Mouse (Mus musculus) intestine, embryonic 15.5 days (tissue): Measurements from ENCODE around the gene Nfxl1. TPM values are rescaled to one million over a fixed set of nuclear protein-coding genes. Genes with fewer than 3 reads are reported as not detected.
"Not testable (repeated sequence)": the region's sequence is repeated elsewhere in the genome, so short reads cannot be mapped to it uniquely, and the experiment has no call there.

Experiments
- ATAC-seq: fragments of 200-750 bp; cut with Nextera tagmentation; 2 replicates; pipeline ENCODE4 v1.8.0; 2017; ENCODE audit warnings: moderate TSS enrichment, moderate library complexity
- H3K27ac ChIP-seq: fragments of 300-500 bp; sonication (generic); 2 replicates; pipeline ENCODE4 v1.5.1; 2015; ENCODE audit warnings: mild to moderate bottlenecking, inconsistent platforms
- H3K27me3 ChIP-seq: fragments of 300-500 bp; sonication (generic); replicated peaks from 2 replicates; pipeline ENCODE4 v1.6.1; 2015; ENCODE audit warnings: inconsistent platforms
- H3K36me3 ChIP-seq: fragments of 300-500 bp; sonication (generic); 2 replicates; pipeline ENCODE4 v1.6.1; 2015; ENCODE audit warnings: inconsistent platforms
- H3K4me1 ChIP-seq: fragments of 300-500 bp; sonication (generic); replicated peaks from 2 replicates; pipeline ENCODE4 v1.6.1; 2015; ENCODE audit warnings: inconsistent platforms
- H3K4me2 ChIP-seq: fragments of 300-500 bp; sonication (generic); replicated peaks from 2 replicates; pipeline ENCODE4 v1.6.1; 2015; ENCODE audit warnings: mild to moderate bottlenecking, inconsistent platforms
- H3K4me3 ChIP-seq: fragments of 300-500 bp; sonication (generic); replicated peaks from 2 replicates; pipeline ENCODE4 v1.5.1; 2015; ENCODE audit warnings: inconsistent platforms
- H3K9ac ChIP-seq: fragments of 300-500 bp; sonication (generic); 2 replicates; pipeline ENCODE4 v1.6.1; 2015; ENCODE audit warnings: inconsistent platforms
- H3K9me3 ChIP-seq: fragments of 300-500 bp; sonication (generic); 2 replicates; pipeline ENCODE4 v1.6.1; 2016; ENCODE audit warnings: inconsistent platforms
- WGBS: fragments of 180-500 bp; shearing (Covaris S2); methylation state at CpG from one replicate; pipeline ENCODE4 v1.1.7; 2015; 5-methylcytosine and 5-hydroxymethylcytosine counted together
- polyA plus RNA-seq: library from polyadenylated mRNA; unstranded; fragments of >200 nt; fragmentation: Nextera tagmentation; extraction: Ambion mirVana; gene quantifications from 2 replicates; pipeline ENCODE4 v1.2.1, GENCODE M21; 2015

Gene Nfxl1
- 14.0 and 14.7 TPM in 2 replicates for polyA plus RNA-seq

DNA sequence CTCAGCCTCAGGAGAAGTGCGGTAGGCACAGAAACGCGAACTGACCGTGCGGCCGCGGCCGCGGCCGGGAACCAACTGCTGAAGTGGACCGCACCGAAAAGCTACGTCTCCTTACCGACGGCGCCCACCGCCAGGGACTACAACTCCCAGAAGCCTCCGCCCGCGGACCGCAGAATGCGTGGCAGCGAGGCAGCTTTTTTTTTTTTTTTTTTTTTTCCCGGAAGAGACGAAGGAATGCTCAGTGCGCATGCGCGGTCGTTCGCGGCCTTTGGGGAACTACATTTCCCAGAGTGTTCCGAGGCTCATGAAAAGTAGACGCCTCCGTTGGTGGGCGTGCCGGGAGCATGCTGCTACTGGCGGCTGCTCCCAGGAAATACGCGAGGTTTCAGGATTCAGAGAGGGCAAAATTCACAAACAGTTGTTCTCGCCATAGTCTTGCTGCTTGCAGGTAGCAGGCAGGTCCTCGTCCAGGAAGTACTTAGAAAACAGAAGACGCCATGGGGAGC is at the start of gene Nfxl1:
Nfxl1 (minus strand) TSS at position 141 of the 506 bp plus-strand sequence.
- Histone ChIP-seq H3K4me3 (peak within 1 kb of the TSS; percentile 82), H3K9me3 (0 out of 2 replicates have a peak, but pooled peaks cover 6% of the 10 kb centered on the region), H3K27ac (peak within 1 kb of the TSS; percentile 73; the same call in 1 of the 2 replicates), H3K27me3 (no peaks in the 10 kb centered on the region), H3K4me1 (no peaks in the 10 kb centered on the region; the same call in 1 of the 2 replicates), H3K4me2 (peak within 1 kb of the TSS; percentile 90), H3K36me3 (peaks cover 3% of the 10 kb centered on the region; the same call in 1 of the 2 replicates), H3K9ac (peak within 1 kb of the TSS; percentile 82)
- WGBS: 0% methylated on average over 42 of the region's 42 CpGs
- peak; percentile 97 for ATAC-seq

DNA sequence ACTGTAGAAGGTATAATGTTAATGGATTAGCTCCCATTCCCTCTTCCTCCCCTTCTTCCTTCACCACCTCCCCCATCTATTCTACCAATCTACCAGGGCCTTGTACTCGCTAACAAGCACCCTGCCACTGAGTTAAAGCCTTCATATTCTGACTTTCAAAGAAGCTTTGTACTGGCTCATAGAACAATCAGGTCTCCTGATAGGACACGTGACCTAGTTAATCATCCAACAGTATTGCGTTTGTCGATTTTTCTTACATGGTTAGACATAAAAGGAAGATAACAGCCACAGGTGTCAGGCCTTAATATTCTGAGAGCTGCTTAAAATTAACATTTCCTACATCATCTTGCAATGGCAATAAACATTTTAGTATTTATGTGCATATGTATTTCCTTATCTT is 43.7 kb upstream of the Nfxl1 start:
- H3K27me3 ChIP-seq: no peaks in the 10 kb centered on the region
- ATAC-seq: peak; percentile 68; the same call in 1 of the 2 replicates
- no peaks in the 10 kb centered on the region for H3K9me3 ChIP-seq
- no peaks in the 10 kb centered on the region for H3K36me3 ChIP-seq
- 77% methylated on average over 4 of the region's 4 CpGs for WGBS
- no peak overlapping the region for H3K4me2 ChIP-seq
- no peak overlapping the region for H3K4me3 ChIP-seq
- H3K9ac ChIP-seq: no peak overlapping the region
- no peaks in the 10 kb centered on the region for H3K4me1 ChIP-seq
- no peak overlapping the region for H3K27ac ChIP-seq

- peak; percentile 70 for ATAC-seq
- Histone ChIP-seq H3K9ac (no peak overlapping the region), H3K27ac (no peak overlapping the region), H3K27me3 (no peaks in the 10 kb centered on the region), H3K9me3 (no peaks in the 10 kb centered on the region), H3K36me3 (no peaks in the 10 kb centered on the region), H3K4me2 (no peak overlapping the region), H3K4me3 (no peak overlapping the region), H3K4me1 (no peaks in the 10 kb centered on the region)
- WGBS: 18% methylated on average over 5 of the region's 5 CpGs
These were observed 41.5 kb upstream of the Nfxl1 start for GRCm38 (mm10) chr5:72601006-72601405.

GRCm38 (mm10) chr5:72587192-72587681 is 27.8 kb upstream of the Nfxl1 start, which contains the start of gene Gm5868:
Gene Gm5868, minus strand, starts transcription at chr5:72587551.
- peak within 1 kb of the TSS; percentile 30 for H3K9ac ChIP-seq
- H3K4me2 ChIP-seq: peak within 1 kb of the TSS; percentile 79
- no peaks in the 10 kb centered on the region for H3K36me3 ChIP-seq
- H3K27ac ChIP-seq: no peak within 1 kb of the TSS
- peak; percentile 75 for ATAC-seq
- peak within 1 kb of the TSS; percentile 39 for H3K4me3 ChIP-seq
- H3K4me1 ChIP-seq: no peaks in the 10 kb centered on the region; the same call in 1 of the 2 replicates
- peaks cover 8% of the 10 kb centered on the region for H3K27me3 ChIP-seq
- H3K9me3 ChIP-seq: no peaks in the 10 kb centered on the region
- whole genome bisulfite sequencing: 5% methylated on average over 38 of the region's 38 CpGs

DNA sequence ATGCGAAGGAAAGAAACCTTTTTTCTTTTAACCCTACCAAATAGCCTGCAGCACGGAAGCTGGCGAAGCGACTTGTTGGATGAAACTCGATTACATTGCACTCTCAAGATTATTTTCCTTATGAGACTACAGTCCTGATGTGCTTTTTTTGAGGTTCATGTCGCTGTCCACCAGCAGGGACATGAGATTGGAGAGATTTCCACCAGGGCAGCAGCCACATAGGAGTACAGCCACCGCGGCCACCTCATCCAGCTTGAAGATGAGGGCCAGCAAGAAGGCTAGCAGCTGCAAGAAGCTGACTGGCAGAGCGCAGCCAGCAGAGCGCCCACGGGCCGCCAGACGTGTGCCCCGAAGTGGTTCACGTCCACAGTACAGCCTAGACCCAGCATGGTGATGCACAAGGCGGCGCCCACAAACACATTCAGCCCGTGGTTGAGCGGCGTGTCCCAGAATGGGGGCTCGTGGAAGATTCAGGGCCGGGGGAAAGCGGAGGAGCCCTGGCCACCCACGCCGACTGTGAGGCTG is 27.2 kb upstream of the Nfxl1 start:
- Histone ChIP-seq H3K9ac (peak overlapping the region; percentile 30; the same call in 1 of the 2 replicates), H3K4me2 (peak overlapping the region; percentile 79), H3K4me3 (peak overlapping the region; percentile 39)
- H3K27me3 ChIP-seq, H3K36me3 ChIP-seq, H3K4me1 ChIP-seq, H3K27ac ChIP-seq, H3K9me3 ChIP-seq: not testable (repeated sequence)
- WGBS: 43% methylated on average over 25 of the region's 25 CpGs
- peak; percentile 25; the same call in 1 of the 2 replicates for ATAC-seq

DNA sequence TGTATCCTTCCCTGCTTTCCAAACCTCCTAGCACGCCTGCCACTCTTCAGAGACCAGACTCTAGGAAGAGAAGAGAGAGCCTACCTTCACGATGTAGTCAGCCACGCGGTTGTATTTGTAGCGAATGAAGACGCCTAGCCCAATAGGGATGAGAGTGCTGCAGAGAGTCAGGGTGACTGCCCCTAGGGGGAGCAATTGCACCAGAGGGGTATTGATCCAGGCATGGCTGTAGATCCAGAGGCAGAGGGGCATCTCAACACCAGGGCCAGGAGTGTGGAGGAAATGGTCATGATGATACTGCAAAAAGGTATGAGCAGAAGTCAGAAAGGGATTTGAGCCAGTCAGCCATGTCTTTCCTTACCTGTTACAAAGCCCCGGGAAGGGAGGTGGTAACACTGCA is 26.6 kb upstream of the Nfxl1 start:
- not testable (repeated sequence) for H3K9ac ChIP-seq, ATAC-seq, H3K4me3 ChIP-seq, H3K36me3 ChIP-seq, H3K27me3 ChIP-seq, H3K4me1 ChIP-seq, H3K4me2 ChIP-seq, H3K27ac ChIP-seq, H3K9me3 ChIP-seq
- 50% methylated on average over 7 of the region's 7 CpGs for WGBS

GRCm38 (mm10) chr5:72580970-72581332 is 21.5 kb upstream of the Nfxl1 start, which contains the start of gene Zar1:
Gene Zar1, minus strand, starts transcription at chr5:72581254.
- H3K4me1 ChIP-seq, H3K9me3 ChIP-seq, H3K27ac ChIP-seq, H3K36me3 ChIP-seq, H3K27me3 ChIP-seq: not testable (repeated sequence)
- peak; percentile 62 for ATAC-seq
- 17% methylated on average over 14 of the region's 21 CpGs for WGBS
- H3K4me2 ChIP-seq: peak within 1 kb of the TSS; percentile 91
- H3K4me3 ChIP-seq: peak within 1 kb of the TSS; percentile 43
- H3K9ac ChIP-seq: peak within 1 kb of the TSS; percentile 42

GRCm38 (mm10) chr5:72580088-72580969 is 20.8 kb upstream of the Nfxl1 start:
- Histone ChIP-seq H3K4me2 (peak overlapping the region; percentile 91), H3K4me3 (peak overlapping the region; percentile 43), H3K9ac (peak overlapping the region; percentile 42)
- peak; percentile 79 for ATAC-seq
- not testable (repeated sequence) for H3K9me3 ChIP-seq, H3K4me1 ChIP-seq, H3K27ac ChIP-seq, H3K36me3 ChIP-seq, H3K27me3 ChIP-seq
- 9% methylated on average over 42 of the region's 73 CpGs for whole genome bisulfite sequencing

GRCm38 (mm10) chr5:72579599-72579998 is 20.1 kb upstream of the Nfxl1 start:
- not testable (repeated sequence) for ATAC-seq, H3K4me3 ChIP-seq, H3K4me2 ChIP-seq, H3K9me3 ChIP-seq, H3K27me3 ChIP-seq, H3K27ac ChIP-seq, H3K4me1 ChIP-seq, H3K36me3 ChIP-seq, H3K9ac ChIP-seq
- 53% methylated on average over 10 of the region's 10 CpGs for WGBS

- Histone ChIP-seq H3K9ac (no peak overlapping the region), H3K4me1 (no peaks in the 10 kb centered on the region), H3K9me3 (0 out of 2 replicates have a peak, but pooled peaks cover 6% of the 10 kb centered on the region), H3K27me3 (no peaks in the 10 kb centered on the region), H3K36me3 (no peaks in the 10 kb centered on the region), H3K4me2 (no peak overlapping the region), H3K4me3 (no peak overlapping the region), H3K27ac (no peak overlapping the region)
- ATAC-seq: no peak
- 84% methylated on average over 5 of the region's 5 CpGs for WGBS
These were observed 6.1 kb upstream of the Nfxl1 start for GRCm38 (mm10) chr5:72565621-72566020.

- not testable (repeated sequence) for H3K4me3 ChIP-seq, H3K27me3 ChIP-seq, H3K27ac ChIP-seq, H3K4me2 ChIP-seq, H3K9ac ChIP-seq, H3K36me3 ChIP-seq, H3K9me3 ChIP-seq, H3K4me1 ChIP-seq, ATAC-seq
- 63% methylated on average over 2 of the region's 2 CpGs for WGBS
These were observed 3.7 kb upstream of the Nfxl1 start for GRCm38 (mm10) chr5:72563183-72563582.

GRCm38 (mm10) chr5:72560976-72561628 is 1.6 kb upstream of the Nfxl1 start:
- no peak for ATAC-seq
- WGBS: 69% methylated on average over 3 of the region's 3 CpGs
- H3K4me1 ChIP-seq: no peaks in the 10 kb centered on the region; the same call in 1 of the 2 replicates
- H3K9ac ChIP-seq: no peak overlapping the region
- H3K4me2 ChIP-seq: no peak overlapping the region
- no peaks in the 10 kb centered on the region for H3K36me3 ChIP-seq
- 0 out of 2 replicates have a peak, but pooled peaks cover 6% of the 10 kb centered on the region for H3K9me3 ChIP-seq
- no peak overlapping the region for H3K27ac ChIP-seq
- no peaks in the 10 kb centered on the region for H3K27me3 ChIP-seq
- no peak overlapping the region for H3K4me3 ChIP-seq
